Mouse (Mus musculus) adrenal gland, postnatal 14 days (tissue): Measurements from ENCODE around the gene Zscan4-ps2. TPM values are rescaled to one million over a fixed set of nuclear protein-coding genes. Genes with fewer than 3 reads are reported as not detected.
"Not testable (repeated sequence)": the region's sequence is repeated elsewhere in the genome, so short reads cannot be mapped to it uniquely, and the experiment has no call there.

ENCODE experiments used
- DNase-seq: peaks from one replicate; pipeline ENCODE4 v3.0.0; 2021; ENCODE audit warnings: mixed read lengths
- long read RNA-seq, 2 experiments: library from polyadenylated mRNA; stranded (forward); transcript quantifications; one replicate each; pipeline ENCODE4 v2.0.0; 2021
- total RNA-seq: library from RNA; stranded (reverse); gene quantifications from 2 replicates; pipeline ENCODE4 v1.2.3, GENCODE M21; 2021

The Zscan4-ps2 gene
- total RNA-seq: not detected in 2 replicates
- long read RNA-seq, experiment 1: 0 reads
- long read RNA-seq, experiment 2: 0 reads

DNA sequence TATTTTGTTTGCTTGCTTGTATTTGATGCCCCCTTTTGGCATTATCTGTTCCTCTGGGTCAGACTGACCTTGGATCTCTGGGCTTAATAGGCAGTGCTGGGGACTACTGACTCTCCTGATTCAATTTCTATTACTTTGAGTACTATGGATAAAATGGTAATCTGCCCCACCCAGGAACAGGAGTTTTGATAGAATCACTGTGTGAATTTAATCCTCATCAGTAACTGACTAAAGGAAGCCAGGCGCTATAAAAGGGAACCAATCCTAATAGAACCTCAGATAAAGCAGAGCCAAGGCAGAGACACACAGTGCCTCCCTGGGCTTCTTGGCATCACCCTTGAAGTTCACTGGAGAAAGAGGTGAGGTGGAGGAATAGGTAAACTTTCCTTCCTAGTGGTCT lies at the start of gene Zscan4-ps2:
TSS of gene Zscan4-ps2 (plus strand) at position 301 of the 400 bp plus-strand sequence.
- not testable (repeated sequence) for DNase-seq

Other genes starting within 250 kb of the Zscan4-ps2 start
- not detected in 2 replicates for gene Zscan4e, start 203.6 kb upstream of the Zscan4-ps2 start, total RNA-seq
- not detected in 2 replicates for gene Zscan4f, start 116.4 kb upstream of the Zscan4-ps2 start, total RNA-seq
- gene Zscan4-ps3, start 95.0 kb downstream of the Zscan4-ps2 start, total RNA-seq: not detected in 2 replicates
- gene Vmn1r72, start 165.8 kb downstream of the Zscan4-ps2 start, total RNA-seq: not detected in 2 replicates
- not detected in 2 replicates for gene Vmn1r73, start 216.0 kb downstream of the Zscan4-ps2 start, total RNA-seq